Mouse (Mus musculus): ENCODE data around the gene Rbmx2. TPM values are rescaled to one million over a fixed set of nuclear protein-coding genes. Genes with fewer than 3 reads are reported as not detected.
A peak's percentile ranks its signal among the peaks of the same experiment; 100 is the strongest.

Gene Rbmx2
- polyA plus RNA-seq (2014; fragmentation: Nextera tagmentation; extraction: Ambion mirVana), result 21.9 and 27.6 TPM in 2 replicates

- Histone ChIP-seq H3K9me3 (ENCODE audit: low read depth, low read length) (no peaks in the 10 kb centered on the region), H3K36me3 (ENCODE audit: insufficient read depth) (peaks cover 11% of the 10 kb centered on the region; the same call in 1 of the 2 replicates), H3K4me3 (ENCODE audit: low read depth, low read length) (peak within 1 kb of the TSS; percentile 57), H3K4me2 (peak within 1 kb of the TSS; percentile 60), H3K27ac (ENCODE audit: low read depth) (no peak within 1 kb of the TSS), H3K27me3 (ENCODE audit: insufficient read depth, low read length) (no peaks in the 10 kb centered on the region), H3K9ac (peak within 1 kb of the TSS; percentile 59), H3K4me1 (ENCODE audit: insufficient read depth) (no peaks in the 10 kb centered on the region)
- ATAC-seq (ENCODE audit: insufficient read depth) (peak; percentile 98), DNase-seq (peak; percentile 95)
- no peak for TF ChIP-seq CTCF (IDR thresholded peaks at IDR 0.05; ENCODE audit: low read depth)
- WGBS, result 14% methylated on average over 35 of the region's 42 CpGs
Measured at GRCm38 (mm10) chrX:48694864-48695371, at the start of gene Rbmx2. Gene Rbmx2, plus strand, starts transcription at chrX:48695004.

- Histone ChIP-seq H3K4me1 (ENCODE audit: insufficient read depth) (no peaks in the 10 kb centered on the region), H3K9ac (no peak overlapping the region), H3K4me2 (no peak overlapping the region), H3K27me3 (ENCODE audit: insufficient read depth, low read length) (no peaks in the 10 kb centered on the region), H3K36me3 (ENCODE audit: insufficient read depth) (no peaks in the 10 kb centered on the region), H3K27ac (ENCODE audit: low read depth) (no peak overlapping the region), H3K9me3 (ENCODE audit: low read depth, low read length) (no peaks in the 10 kb centered on the region), H3K4me3 (ENCODE audit: low read depth, low read length) (no peak overlapping the region)
- no peak for TF ChIP-seq CTCF (IDR thresholded peaks at IDR 0.05; ENCODE audit: low read depth)
- DNase-seq (no peak), ATAC-seq (ENCODE audit: insufficient read depth) (no peak)
- 30% methylated on average over 6 of the region's 6 CpGs for WGBS
Measured at GRCm38 (mm10) chrX:48666807-48667206, 28.0 kb upstream of the Rbmx2 start.

DNA sequence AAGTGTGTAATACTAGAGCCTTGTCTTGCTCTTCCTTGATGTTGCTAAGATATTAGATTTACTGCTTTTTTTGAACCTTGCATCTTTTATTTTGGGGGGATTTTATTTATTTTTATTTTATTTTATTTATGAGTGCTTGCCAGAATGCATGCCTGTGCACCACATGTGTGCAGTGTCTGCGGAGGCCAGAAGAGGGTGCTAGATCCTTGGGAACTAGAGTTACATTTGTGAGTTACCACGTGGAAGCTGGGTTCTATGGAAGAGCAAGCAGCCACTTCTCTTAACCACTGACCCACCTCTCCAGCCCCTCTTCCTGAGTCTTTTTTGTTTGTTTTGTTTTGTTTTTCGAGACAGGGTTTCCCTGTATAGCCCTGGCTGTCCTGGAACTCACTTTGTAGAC lies 25.2 kb upstream of the Rbmx2 start:
- Histone ChIP-seq H3K9me3 (ENCODE audit: low read depth, low read length) (no peaks in the 10 kb centered on the region), H3K27me3 (ENCODE audit: insufficient read depth, low read length) (no peaks in the 10 kb centered on the region), H3K4me2 (no peak overlapping the region), H3K27ac (ENCODE audit: low read depth) (no peak overlapping the region), H3K9ac (no peak overlapping the region), H3K4me3 (ENCODE audit: low read depth, low read length) (no peak overlapping the region), H3K36me3 (ENCODE audit: insufficient read depth) (no peaks in the 10 kb centered on the region), H3K4me1 (ENCODE audit: insufficient read depth) (no peaks in the 10 kb centered on the region)
- peak; percentile 28; the same call in 1 of the 2 replicates for TF ChIP-seq CTCF (IDR thresholded peaks at IDR 0.05; ENCODE audit: low read depth)
- DNase-seq (peak; percentile 21), ATAC-seq (ENCODE audit: insufficient read depth) (no peak)
- WGBS, result 56% methylated on average over 3 of the region's 3 CpGs

- WGBS, result 56% methylated on average over 3 of the region's 3 CpGs
- no peak overlapping the region for H3K4me2 ChIP-seq
- ATAC-seq (ENCODE audit: insufficient read depth), result no peak
- no peaks in the 10 kb centered on the region for H3K27me3 ChIP-seq (ENCODE audit: insufficient read depth, low read length)
- no peak for TF ChIP-seq CTCF (IDR thresholded peaks at IDR 0.05; ENCODE audit: low read depth)
- H3K9ac ChIP-seq, result no peak overlapping the region
- H3K4me1 ChIP-seq (ENCODE audit: insufficient read depth), result no peaks in the 10 kb centered on the region
- H3K27ac ChIP-seq (ENCODE audit: low read depth), result no peak overlapping the region
- no peaks in the 10 kb centered on the region for H3K9me3 ChIP-seq (ENCODE audit: low read depth, low read length)
- DNase-seq, result no peak
- no peaks in the 10 kb centered on the region for H3K36me3 ChIP-seq (ENCODE audit: insufficient read depth)
- H3K4me3 ChIP-seq (ENCODE audit: low read depth, low read length), result no peak overlapping the region
Measured at GRCm38 (mm10) chrX:48671714-48672113, 23.1 kb upstream of the Rbmx2 start.

DNA sequence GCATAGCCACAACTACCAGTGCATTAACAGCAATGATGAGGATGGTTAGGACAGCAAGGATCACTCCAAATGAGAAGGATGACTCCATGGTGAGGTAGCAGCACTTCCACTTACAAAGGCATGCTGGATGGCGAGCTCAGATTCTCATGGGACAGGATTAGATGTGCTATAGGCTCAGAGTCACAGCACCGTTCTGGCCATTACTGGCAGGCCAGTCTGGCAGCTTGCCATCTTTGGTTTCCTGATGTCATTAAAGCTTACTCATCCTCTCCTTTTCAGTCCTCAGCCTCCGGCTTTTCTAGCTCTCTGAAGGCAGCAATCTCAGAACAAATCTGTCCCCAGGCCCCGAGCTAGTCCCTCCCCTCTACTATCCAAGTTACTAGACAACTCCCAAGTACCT lies 20.6 kb upstream of the Rbmx2 start, which contains the start of gene Gpr119:
Gene Gpr119 (minus strand): TSS at position 308 of the 400 bp plus-strand sequence.
- Histone ChIP-seq H3K36me3 (ENCODE audit: insufficient read depth) (no peaks in the 10 kb centered on the region), H3K4me3 (ENCODE audit: low read depth, low read length) (no peak within 1 kb of the TSS), H3K27me3 (ENCODE audit: insufficient read depth, low read length) (no peaks in the 10 kb centered on the region), H3K9me3 (ENCODE audit: low read depth, low read length) (no peaks in the 10 kb centered on the region), H3K4me1 (ENCODE audit: insufficient read depth) (no peaks in the 10 kb centered on the region), H3K4me2 (no peak within 1 kb of the TSS), H3K27ac (ENCODE audit: low read depth) (no peak within 1 kb of the TSS), H3K9ac (no peak within 1 kb of the TSS)
- no peak for TF ChIP-seq CTCF (IDR thresholded peaks at IDR 0.05; ENCODE audit: low read depth)
- ATAC-seq (ENCODE audit: insufficient read depth), result no peak
- WGBS, result 28% methylated on average over 4 of the region's 4 CpGs
- DNase-seq, result peak; percentile 46

GRCm38 (mm10) chrX:48683451-48683850 lies 11.4 kb upstream of the Rbmx2 start:
- TF ChIP-seq CTCF (IDR thresholded peaks at IDR 0.05; ENCODE audit: low read depth), result peak; percentile 56
- 19% methylated on average over 3 of the region's 3 CpGs for WGBS
- no peak overlapping the region for H3K4me3 ChIP-seq (ENCODE audit: low read depth, low read length)
- no peaks in the 10 kb centered on the region for H3K9me3 ChIP-seq (ENCODE audit: low read depth, low read length)
- peak; percentile 65 for DNase-seq
- no peaks in the 10 kb centered on the region for H3K27me3 ChIP-seq (ENCODE audit: insufficient read depth, low read length)
- H3K27ac ChIP-seq (ENCODE audit: low read depth), result no peak overlapping the region
- H3K36me3 ChIP-seq (ENCODE audit: insufficient read depth), result no peaks in the 10 kb centered on the region
- no peak for ATAC-seq (ENCODE audit: insufficient read depth)
- no peak overlapping the region for H3K9ac ChIP-seq
- H3K4me1 ChIP-seq (ENCODE audit: insufficient read depth), result no peaks in the 10 kb centered on the region
- no peak overlapping the region for H3K4me2 ChIP-seq

GRCm38 (mm10) chrX:48683857-48684256 lies 10.9 kb upstream of the Rbmx2 start:
- H3K4me2 ChIP-seq, result no peak overlapping the region
- H3K27ac ChIP-seq (ENCODE audit: low read depth), result no peak overlapping the region
- DNase-seq (no peak), ATAC-seq (ENCODE audit: insufficient read depth) (no peak)
- no peaks in the 10 kb centered on the region for H3K27me3 ChIP-seq (ENCODE audit: insufficient read depth, low read length)
- no peaks in the 10 kb centered on the region for H3K4me1 ChIP-seq (ENCODE audit: insufficient read depth)
- TF ChIP-seq CTCF (IDR thresholded peaks at IDR 0.05; ENCODE audit: low read depth), result no peak
- no peaks in the 10 kb centered on the region for H3K36me3 ChIP-seq (ENCODE audit: insufficient read depth)
- WGBS, result 56% methylated on average over 5 of the region's 5 CpGs
- H3K9me3 ChIP-seq (ENCODE audit: low read depth, low read length), result no peaks in the 10 kb centered on the region
- no peak overlapping the region for H3K4me3 ChIP-seq (ENCODE audit: low read depth, low read length)
- H3K9ac ChIP-seq, result no peak overlapping the region

Measured in lung, embryonic 14.5 days (tissue).